Mouse (Mus musculus): ENCODE results near the gene Slc45a1.
"Not testable (repeated sequence)": the region's sequence is repeated elsewhere in the genome, so short reads cannot be mapped to it uniquely, and the experiment has no call there.

Slc45a1 gene

GRCm38 (mm10) chr4:150601489-150601888, 50.5 kb downstream of the Slc45a1 start:
- no peak for DNase-seq

GRCm38 (mm10) chr4:150600503-150600902, 51.5 kb downstream of the Slc45a1 start:
- not testable (repeated sequence) for DNase-seq

GRCm38 (mm10) chr4:150599119-150599992, 52.6 kb downstream of the Slc45a1 start:
- DNase-seq: peak; percentile 49

- DNase-seq: no peak
Observed at GRCm38 (mm10) chr4:150598686-150599085, 53.3 kb downstream of the Slc45a1 start.

- DNase-seq: no peak
Observed at GRCm38 (mm10) chr4:150595991-150596390, 56.0 kb downstream of the Slc45a1 start.

- DNase-seq: no peak
Observed at GRCm38 (mm10) chr4:150595071-150595470, 56.9 kb downstream of the Slc45a1 start.

- no peak for DNase-seq
Observed at GRCm38 (mm10) chr4:150594298-150594829, 57.6 kb downstream of the Slc45a1 start.

GRCm38 (mm10) chr4:150593473-150594217, 58.3 kb downstream of the Slc45a1 start:
- no peak for DNase-seq

GRCm38 (mm10) chr4:150592087-150592486, 59.9 kb downstream of the Slc45a1 start:
- no peak for DNase-seq

GRCm38 (mm10) chr4:150591602-150592001, 60.4 kb downstream of the Slc45a1 start:
- DNase-seq: no peak

- DNase-seq: no peak
Observed at GRCm38 (mm10) chr4:150590621-150591282, 61.2 kb downstream of the Slc45a1 start.

- no peak for DNase-seq
Observed at GRCm38 (mm10) chr4:150588300-150588621, 63.7 kb downstream of the Slc45a1 start.

- DNase-seq: no peak
Observed at GRCm38 (mm10) chr4:150587597-150588299, 64.2 kb downstream of the Slc45a1 start.

GRCm38 (mm10) chr4:150586275-150586674, 65.7 kb downstream of the Slc45a1 start:
- no peak for DNase-seq

- DNase-seq: no peak
Observed at GRCm38 (mm10) chr4:150585800-150586199, 66.2 kb downstream of the Slc45a1 start.

- DNase-seq: peak; percentile 62
Observed at GRCm38 (mm10) chr4:150583777-150584135, 68.2 kb downstream of the Slc45a1 start.

GRCm38 (mm10) chr4:150582966-150583776, 68.8 kb downstream of the Slc45a1 start:
- DNase-seq: peak; percentile 89

- DNase-seq: no peak
Observed at GRCm38 (mm10) chr4:150581931-150582723, 69.8 kb downstream of the Slc45a1 start.
